Mouse (Mus musculus): Measurements from ENCODE around the gene Grhpr.
"Not testable (repeated sequence)": the region's sequence is repeated elsewhere in the genome, so short reads cannot be mapped to it uniquely, and the experiment has no call there.

Gene Grhpr

DNA sequence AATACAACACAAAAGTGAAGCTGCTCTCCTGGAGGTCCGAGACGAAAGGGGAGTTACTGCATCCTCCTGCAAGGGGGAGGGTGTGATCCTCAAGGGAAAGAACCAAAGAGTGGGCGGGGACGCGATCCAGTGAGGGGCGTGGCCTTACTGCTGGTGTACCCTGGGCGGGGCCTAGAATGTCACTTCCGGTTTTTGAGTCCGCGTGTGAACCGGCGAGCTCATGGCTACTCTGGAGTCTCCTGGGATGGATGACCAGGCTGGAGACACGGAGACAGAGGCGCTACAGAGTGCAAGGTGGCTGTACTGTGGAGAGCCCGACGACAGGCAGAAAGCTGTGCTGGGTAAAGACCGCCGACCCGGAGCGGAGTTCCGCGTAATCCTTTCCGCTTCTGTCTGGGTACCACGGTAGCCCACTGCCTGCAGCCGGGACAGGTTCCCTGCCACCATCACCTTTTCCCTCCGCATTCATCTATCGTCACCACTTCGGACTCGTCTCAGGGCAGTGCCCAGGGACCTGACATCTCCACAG is 37.3 kb downstream of the Grhpr start, which contains the start of gene Polr1e:
Gene Polr1e, plus strand, starts transcription at position 132 of the 529 bp plus-strand sequence.
- peak; percentile 80 for DNase-seq

DNA sequence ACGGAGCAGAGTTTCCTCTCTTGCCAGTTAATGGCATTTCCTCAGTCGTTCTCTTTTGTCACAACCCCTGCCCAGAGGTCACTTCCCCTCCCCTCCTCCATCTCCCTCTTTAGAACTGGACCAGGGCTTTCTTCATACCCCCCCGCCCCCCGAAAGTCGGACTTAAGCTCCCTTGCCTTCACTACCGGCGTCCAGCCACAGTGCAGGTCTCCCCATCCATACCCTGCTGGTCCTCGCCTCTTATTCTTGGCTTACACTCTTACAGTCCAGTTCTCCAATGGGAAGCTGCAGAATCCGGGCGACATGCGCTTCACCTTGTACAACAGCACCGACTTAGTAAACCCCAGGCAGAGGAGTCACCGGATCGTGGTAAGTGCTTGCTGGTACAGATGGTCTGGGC is 37.8 kb downstream of the Grhpr start:
- no peak for DNase-seq

DNA sequence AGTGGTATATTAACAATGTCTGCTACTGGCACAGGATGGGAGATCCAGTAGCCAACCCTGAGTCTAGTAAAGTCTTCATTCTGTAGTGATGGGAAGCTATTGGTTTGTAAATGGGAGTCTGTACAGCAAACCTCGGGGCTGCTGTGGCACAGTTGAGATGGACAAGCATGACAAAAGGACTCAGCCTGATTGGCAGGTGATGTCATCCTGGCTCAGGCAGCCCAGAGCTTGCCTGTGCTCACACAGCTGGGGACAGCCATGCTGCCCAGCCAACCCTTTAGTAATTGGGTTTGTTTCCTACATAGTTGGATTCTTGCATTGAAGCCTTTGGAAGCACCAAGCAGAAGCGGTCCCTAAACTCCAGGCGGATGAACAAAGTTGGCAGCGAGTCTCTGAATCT is 45.3 kb downstream of the Grhpr start:
- no peak for DNase-seq

DNA sequence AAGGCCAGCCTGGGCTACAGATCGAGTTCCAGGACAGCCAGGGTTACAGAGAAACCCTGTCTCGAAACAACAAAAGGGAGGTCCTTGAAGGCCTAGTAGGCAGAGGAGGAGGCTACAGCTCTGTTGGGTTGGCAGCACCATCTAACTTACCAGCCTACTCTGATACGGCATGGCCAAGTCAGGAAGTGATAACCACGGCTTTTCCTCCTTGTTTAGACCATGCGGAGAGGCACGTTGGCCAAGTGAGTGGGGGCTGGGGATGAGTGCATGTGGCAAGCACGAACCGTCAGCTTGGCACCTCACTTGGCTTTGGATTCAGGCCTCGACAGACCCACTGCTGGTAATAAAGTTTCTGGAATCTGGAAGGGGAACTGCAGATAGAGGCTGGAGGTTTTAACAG is 51.4 kb downstream of the Grhpr start:
- DNase-seq: no peak

DNA sequence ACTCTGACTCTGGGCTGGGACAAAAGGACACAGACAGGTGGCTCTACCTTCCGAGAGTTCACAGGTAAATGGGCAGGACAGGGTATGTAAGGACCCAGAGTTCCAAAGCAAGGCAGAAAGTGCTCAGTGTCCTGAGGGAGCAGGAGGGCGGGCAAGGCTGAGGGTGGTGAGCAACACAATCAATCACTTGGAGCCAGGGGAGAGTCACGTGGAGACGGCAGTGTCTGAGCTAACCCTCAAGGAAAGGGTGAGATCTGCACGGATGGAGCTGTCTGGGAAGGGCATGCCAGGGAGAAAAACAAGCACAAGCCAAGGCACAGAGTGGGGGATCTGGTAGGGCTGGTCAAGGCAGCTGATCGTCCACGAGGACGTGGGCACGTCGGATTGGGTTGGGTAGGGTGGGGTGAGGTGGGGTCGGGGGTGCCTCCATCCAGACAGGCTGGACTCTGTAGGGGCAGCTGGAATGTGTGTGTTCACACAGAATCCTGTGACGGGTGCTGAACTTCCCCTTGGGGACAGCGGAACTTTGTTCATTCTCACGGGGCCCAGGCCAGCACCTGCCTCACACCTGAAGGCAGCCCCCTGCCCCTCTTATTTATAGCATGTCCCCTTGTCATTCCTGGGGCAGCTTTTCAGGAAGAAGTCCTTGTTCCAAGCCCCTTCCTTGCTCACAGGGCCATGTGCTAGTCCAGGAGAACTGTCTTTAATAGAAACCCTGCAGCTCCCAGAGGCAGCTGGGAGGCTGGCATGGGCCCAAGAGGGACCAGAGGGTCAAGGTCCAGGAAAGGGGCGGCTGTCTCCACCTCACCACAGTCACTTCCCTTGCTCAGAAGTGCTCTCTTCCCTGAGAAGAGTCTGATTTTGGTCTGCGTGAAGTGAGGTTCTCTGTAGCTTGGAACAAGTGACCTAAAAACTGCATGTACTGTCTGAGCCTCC is 53.8 kb downstream of the Grhpr start:
- no peak for DNase-seq

DNA sequence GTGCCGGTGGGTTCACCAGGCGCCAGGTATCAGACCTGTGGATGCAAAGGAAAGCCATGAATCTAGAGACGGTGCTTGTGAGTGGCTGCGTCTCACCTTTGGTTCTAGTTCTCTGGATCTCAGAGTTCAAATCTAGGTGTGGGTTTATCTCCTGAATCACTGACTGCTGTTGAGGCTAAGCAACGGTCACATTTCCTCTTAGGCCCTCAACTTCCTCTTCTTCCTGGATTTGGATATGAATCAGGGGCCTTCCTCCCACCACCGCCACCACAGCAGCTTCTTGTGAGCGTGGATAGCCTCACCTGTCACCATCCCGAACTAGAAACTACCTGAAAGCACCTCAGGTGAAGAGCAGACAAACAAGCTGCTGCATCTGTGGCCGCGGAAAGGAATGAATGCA is 54.9 kb downstream of the Grhpr start:
- DNase-seq: no peak

DNA sequence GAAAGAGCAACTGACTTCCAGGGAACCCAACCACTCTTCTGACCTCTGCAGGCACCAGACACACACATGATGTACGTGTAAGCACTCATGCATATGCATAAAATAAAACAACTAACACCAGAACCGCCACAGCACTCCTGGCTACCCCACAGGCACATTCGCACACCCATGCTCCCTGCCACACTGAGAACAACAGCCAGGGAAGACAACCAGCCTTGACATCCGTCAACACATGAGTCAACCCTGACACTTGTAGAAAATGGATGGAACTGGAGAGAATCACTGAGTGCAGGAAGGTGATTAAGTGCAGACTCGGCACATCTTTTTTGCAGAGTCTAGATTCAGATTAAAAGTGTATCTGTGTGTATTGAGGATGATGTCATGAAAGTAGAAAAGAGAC is 55.4 kb downstream of the Grhpr start:
- no peak for DNase-seq

DNA sequence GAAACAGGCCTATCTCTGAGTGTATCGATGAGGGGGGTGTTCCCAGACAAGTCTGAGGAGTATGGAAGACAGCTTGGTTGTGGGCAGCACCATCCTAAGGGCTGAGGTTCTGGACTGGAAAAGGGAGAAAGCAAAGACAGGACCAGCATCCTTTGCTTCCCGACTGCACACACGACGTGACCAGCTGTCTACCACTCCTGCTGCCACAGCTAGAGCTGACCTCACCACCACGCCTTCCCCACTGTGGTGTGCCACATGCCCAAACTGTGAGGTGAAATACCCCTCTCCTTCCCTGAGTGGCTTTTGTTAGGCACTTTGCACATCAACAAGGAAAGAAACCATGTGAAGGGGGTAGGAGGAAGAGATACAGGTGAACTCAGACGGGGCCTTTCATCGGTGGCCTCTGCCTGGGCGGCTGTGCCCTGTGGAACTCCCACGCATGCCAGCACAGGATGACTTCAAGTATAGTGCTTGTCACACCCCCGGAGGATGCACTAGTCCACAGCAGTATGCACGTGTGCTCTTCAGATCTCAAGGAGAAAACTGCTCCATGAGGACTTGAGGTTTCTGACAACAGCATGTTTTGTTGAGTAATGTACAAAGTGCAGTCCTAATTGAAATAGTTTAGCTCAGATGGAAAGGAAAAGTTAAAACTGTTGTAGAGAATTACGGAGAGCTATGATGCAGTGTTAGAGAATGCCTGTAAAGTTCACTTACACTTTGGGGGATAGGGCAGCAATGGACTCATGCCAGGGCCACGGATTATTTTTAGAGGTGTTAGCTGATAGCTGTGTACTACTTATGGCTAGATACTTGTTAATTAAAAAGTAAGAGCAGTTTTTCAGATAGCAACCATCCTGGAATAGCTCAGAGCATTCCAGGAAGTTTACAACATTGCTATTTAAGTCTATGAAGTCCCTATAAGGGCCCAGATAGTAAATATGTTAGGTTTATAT is 56.5 kb downstream of the Grhpr start:
- no peak for DNase-seq

DNA sequence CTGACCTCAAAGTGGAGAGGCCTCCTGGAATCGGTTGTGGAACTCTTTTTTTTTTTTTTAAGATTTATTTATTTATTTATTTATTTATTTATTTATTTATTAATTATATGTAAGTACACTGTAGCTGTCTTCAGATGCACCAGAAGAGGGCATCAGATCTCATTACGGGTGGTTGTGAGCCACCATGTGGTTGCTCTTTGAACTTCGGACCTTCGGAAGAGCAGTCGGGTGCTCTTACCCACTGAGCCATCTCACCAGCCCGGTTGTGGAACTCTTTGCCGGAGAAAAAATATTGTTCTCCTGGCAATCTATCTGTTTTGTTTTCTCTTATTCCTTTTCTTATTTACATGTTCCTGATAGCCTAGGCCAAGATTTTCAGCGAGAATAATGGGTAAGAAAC is 57.7 kb downstream of the Grhpr start:
- DNase-seq: not testable (repeated sequence)

DNA sequence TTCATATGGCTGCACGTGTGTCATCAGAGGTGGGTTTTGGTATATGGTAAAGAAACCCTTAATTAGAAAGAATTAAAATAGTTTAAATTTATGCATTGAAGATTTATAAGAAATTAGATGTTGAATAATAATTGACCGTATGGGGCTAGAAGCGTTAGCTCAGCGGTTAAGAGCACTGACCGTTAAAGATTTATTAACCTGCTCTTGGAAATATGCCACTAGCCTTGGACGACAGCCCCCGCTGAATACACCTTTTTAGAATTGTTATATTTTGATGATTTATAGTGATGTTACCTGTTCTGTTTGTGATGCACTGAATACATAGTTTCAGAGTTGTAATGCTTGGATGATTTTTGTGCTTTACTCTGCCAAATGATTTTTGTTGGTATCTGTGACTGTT is 58.4 kb downstream of the Grhpr start:
- not testable (repeated sequence) for DNase-seq
